35 mouse cellular contexts compared by ENCODE assay signal in genomic region chr8:78226087-78226486, GRCm38 (mm10). TPM values are rescaled to one million over a fixed set of nuclear protein-coding genes. Genes with fewer than 3 reads are reported as not detected.
"Had no signal": no experiment of that assay in that cellular context is flagged by ENCODE, and none has a peak within 500 bp of the region (broad histone marks: within the 10 kb centered on the region; RNA-seq: fewer than 3 reads in every experiment).

No protein-coding gene starts in this region.

- H3K27ac ChIP-seq: gastrocnemius, adult 2 months; heart, embryonic 10.5 days; hindbrain, embryonic 14.5 days; intestine, embryonic 15.5 days; kidney, postnatal 0 days; limb, embryonic 13.5 days; limb, embryonic 15.5 days; liver, embryonic 12.5 days; liver, embryonic 14.5 days had no signal

- H3K27me3 ChIP-seq: heart, embryonic 12.5 days; intestine, embryonic 15.5 days; limb, embryonic 13.5 days; limb, embryonic 15.5 days; liver, embryonic 12.5 days had no signal

- H3K4me1 ChIP-seq: heart, embryonic 10.5 days; heart, embryonic 12.5 days; intestine, embryonic 15.5 days; limb, embryonic 13.5 days; limb, embryonic 15.5 days; liver, embryonic 12.5 days had no signal

- H3K4me2 ChIP-seq: heart, embryonic 12.5 days; hindbrain, embryonic 14.5 days; intestine, embryonic 15.5 days; limb, embryonic 13.5 days; limb, embryonic 15.5 days; liver, embryonic 12.5 days had no signal

- H3K9me3 ChIP-seq: heart, embryonic 10.5 days; heart, embryonic 12.5 days; intestine, embryonic 15.5 days; limb, embryonic 13.5 days; limb, embryonic 15.5 days; liver, embryonic 12.5 days had no signal

- H3K36me3 ChIP-seq: heart, embryonic 10.5 days; heart, embryonic 12.5 days; intestine, embryonic 15.5 days; limb, embryonic 13.5 days; limb, embryonic 15.5 days; liver, embryonic 12.5 days had no signal

- H3K9ac ChIP-seq: heart, embryonic 12.5 days; hindbrain, embryonic 14.5 days; intestine, embryonic 15.5 days; limb, embryonic 13.5 days; limb, embryonic 15.5 days; liver, embryonic 12.5 days; liver, embryonic 14.5 days had no signal

- DNase-seq: gastrocnemius, adult 2 months; gastrocnemius, postnatal 10 days; gastrocnemius, postnatal 25 days; heart, adult 18-20 months; heart, postnatal 14 days; heart, postnatal 36 days; kidney, adult 18-20 months; kidney, adult 8-10 months; kidney, postnatal 14 days; kidney, postnatal 36 days; layer of hippocampus, adult 9-11 months; layer of hippocampus, postnatal 36 days; left cerebral cortex, postnatal 4 days had no signal

- ATAC-seq: hindbrain, embryonic 16.5 days; inflammation-experienced regulatory T-cells, adult 6 months; intestine, embryonic 15.5 days; intestine, postnatal 0 days; liver, embryonic 12.5 days had no signal

- H3K4me3 ChIP-seq: gastrocnemius, adult 2 months; heart, embryonic 10.5 days; heart, embryonic 12.5 days; intestine, embryonic 15.5 days; limb, embryonic 13.5 days; limb, embryonic 15.5 days; liver, embryonic 12.5 days had no signal

RNA-seq across cellular contexts. Expression of gene Ttc29, which starts 13.0 kb away (rescaled TPM):
- total RNA-seq: gastrocnemius, adult 2 months; gastrocnemius, postnatal 10 days; gastrocnemius, postnatal 25 days; gastrocnemius, postnatal 4 days; granulocyte monocyte progenitor cell, adult 5-6 weeks; heart, adult 8-10 months; heart, postnatal 14 days; heart, postnatal 36 days; hematopoietic stem cell, adult 5-6 weeks; layer of hippocampus, postnatal 36 days; left cerebral cortex, adult 18-20 months; liver, adult 2 months had no signal
- polyA plus RNA-seq: heart, embryonic 10.5 days; heart, embryonic 12.5 days; heart, embryonic 14.5 days; inflammation-experienced regulatory T-cells, adult 6 months; intestine, embryonic 15.5 days; intestine, postnatal 0 days; kidney, embryonic 14.5 days; large intestine, adult 2 months; limb, embryonic 11.5 days; liver, adult 2 months; liver, embryonic 12.5 days; liver, embryonic 14.5 days had no signal
